Mouse (Mus musculus) brain, adult 2 months (tissue): Measurements from ENCODE around the gene Sdcbp2.

Source experiments
- DNase-seq: peaks from one replicate; pipeline ENCODE4 v3.0.0; 2011; ENCODE audit warnings: low read depth, low spot score

The Sdcbp2 gene

DNA sequence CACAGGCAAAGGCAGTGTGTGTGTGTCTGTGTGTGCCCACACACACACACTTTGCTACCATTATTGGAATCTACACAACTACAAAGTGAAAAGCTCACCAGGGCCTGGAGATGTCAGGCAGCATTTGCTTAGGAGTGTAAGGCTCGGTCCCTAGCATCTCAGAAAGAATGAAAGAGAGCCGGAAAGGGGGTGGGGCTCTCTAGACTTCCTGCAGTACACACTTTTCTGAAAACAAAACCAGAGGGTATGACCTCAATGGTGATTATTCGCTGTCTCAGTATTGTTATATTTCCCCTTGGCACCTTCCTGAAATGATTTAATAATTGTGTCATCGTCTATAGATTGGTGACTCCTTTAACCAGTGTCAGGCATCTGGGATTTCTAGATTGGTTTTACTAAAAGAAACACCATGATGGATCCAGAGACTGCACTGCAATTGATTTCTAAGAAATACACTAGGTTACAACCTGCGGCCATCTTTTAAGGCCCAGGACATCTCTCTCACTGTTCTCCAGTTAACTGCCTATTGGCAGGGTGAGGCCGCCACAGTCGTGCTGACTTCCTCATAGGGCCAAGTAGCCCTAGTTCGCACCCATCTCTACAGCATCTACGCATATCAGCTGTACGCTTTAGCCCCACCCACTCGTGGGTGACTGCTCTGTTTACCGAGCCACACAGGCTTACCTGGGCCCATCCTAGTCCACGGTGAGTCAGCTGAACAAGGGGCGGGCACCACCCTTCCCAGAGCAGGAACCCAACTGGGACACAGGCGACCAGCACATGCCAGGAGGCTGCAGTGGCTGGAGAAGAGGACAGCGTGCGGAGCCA is at the start of gene Sdcbp2:
Sdcbp2 (plus strand) TSS at position 750 of the 828 bp plus-strand sequence.
- no peak for DNase-seq

DNA sequence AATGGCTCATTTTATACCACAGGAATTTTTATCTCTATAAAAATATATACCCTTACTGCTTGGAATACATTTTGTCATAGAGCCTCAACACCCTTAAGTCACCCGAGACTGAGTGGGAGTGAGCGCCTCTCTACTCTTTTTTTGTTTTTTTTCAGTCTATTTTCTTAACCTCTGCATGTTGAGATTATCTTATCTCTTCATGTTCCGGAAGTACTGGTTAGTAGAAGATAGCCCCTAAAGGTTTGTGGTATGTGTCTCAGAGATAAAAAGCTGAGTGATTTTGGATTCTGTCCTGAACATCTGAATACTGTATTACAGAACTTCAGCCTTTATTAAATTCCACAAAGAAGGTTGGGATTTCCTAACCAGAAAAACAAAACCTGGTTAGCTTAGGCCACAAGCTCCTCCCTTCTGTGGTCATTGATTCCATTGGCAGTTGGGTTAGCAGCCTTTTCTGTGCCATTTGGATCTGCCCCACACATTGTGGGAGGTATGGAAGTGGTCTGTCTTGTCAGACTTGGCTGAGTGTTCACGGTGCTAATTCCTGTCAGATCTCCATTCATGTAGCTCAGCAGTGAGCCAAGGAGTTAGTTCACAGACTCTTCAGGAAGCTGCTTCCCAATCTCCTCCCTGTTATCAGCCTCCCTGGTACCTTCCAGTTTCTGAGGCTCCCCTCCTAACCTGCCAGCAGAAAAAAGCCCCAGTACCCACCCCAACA is 47.9 kb upstream of the Sdcbp2 start:
- peak; percentile 49 for DNase-seq

DNA sequence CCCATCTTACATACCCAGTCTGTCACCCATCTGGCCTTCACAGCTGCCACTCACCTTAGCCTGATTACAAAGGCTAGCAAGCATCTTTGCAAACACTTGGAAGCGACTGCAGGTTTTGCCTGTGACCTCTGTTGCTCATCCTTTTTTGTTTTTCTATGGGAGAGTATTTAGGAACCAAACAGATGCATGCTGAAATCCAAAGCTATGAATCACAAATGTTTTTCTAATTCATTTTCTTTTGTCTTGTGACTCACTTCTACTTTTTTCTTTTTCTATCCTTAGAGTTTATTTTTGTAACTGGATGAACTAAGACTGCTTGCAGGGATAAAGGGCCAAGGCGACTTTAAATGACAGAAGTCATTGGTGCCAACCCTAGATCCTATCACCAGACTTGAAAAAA is 46.9 kb upstream of the Sdcbp2 start:
- no peak for DNase-seq

DNA sequence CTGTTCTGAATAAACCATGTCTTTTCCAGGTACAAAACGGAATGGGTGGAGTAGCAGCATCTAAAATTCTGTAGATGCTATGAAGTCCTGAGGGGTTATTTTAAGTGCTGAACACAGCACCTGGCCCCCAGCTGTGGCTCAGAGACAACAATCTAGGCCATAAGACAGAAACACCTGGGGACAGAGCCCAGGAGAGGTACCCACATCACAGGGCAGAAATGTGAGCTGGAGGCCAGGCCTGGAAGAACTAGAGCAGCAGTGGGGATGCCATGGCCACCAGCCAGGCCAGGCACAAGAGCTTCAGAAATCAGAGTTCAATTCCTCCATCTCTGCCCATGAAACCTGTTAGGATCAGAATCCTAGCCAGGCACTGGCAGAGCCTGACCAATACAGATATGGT is 44.4 kb upstream of the Sdcbp2 start:
- no peak for DNase-seq

DNA sequence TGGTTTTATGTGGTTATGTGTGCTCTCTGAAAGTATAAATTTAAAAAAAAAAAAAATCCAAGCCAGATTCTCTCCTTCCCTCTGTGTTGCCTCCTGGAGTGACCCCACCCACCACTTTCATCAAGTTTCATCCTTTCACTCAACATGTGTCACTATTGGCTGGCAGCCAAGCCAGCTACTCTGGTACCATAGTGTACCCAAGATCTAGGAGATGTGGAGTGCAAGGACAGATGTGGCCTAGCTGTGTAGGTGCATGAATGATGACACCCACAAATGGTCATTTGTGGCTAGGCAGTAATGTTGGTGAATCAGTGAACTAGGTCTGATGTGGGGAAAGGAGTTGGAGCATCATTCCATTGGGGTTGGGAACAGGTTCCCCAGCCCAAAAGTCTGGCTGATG is 43.3 kb upstream of the Sdcbp2 start:
- no peak for DNase-seq

DNA sequence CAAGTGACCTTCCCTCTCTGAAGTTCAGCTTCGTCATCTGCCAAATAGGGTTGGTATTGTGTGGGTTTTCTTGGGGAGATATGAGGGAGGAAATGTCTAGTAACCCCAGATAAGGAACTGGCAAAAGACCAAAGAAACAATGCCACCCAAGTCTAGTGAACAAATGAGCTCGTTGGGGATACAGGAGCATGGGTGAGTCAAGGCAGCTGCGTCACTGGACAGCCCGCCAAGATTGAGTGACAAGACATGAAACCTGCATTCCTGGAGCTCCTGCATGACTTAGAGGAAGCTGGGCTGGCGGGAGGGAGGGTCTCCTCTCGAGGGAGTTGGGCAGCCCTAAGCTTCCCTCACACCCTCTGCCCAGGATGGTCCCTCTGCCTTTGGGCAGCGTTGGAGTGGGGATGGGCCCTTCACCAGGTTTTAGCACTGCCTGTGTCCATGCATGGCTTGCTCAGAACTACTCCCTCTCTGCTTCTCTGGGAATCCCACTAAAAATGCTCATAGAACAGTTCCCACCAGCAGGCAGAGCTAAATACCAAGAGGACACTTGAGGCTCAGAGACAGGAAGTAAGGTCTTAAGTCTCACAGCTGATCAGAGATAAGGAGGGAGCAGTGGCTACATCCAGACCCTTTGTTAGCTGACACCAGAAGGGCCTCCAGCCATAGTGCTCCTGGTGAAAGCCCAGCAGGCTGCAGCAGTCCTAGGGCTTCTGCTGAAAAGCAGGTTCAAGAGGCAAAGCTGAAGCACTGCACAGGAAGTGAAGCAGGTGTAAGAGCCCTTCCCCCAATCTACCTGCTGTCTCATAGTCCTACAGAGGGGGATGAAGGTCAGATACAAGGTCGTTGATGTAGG is 41.8 kb upstream of the Sdcbp2 start:
- no peak for DNase-seq

DNA sequence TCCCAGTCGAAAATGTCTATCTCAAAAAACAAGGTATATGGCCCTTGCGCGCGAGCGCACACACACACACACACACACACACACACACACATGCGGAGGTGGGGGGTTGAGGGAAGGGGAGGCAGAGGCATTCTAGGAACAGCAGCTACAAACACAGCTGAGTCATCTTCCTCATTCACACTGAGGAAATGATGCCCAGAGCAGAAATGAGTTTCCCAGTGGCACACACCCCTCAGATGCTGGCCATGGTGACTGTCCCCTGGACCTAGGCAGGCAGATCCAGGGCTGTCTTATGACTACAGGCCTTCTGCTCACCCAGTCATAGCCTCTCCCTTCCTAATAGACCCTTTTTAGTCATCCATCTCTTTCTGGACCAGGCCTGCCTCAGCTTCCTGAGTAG is 38.8 kb upstream of the Sdcbp2 start:
- peak; percentile 63 for DNase-seq

DNA sequence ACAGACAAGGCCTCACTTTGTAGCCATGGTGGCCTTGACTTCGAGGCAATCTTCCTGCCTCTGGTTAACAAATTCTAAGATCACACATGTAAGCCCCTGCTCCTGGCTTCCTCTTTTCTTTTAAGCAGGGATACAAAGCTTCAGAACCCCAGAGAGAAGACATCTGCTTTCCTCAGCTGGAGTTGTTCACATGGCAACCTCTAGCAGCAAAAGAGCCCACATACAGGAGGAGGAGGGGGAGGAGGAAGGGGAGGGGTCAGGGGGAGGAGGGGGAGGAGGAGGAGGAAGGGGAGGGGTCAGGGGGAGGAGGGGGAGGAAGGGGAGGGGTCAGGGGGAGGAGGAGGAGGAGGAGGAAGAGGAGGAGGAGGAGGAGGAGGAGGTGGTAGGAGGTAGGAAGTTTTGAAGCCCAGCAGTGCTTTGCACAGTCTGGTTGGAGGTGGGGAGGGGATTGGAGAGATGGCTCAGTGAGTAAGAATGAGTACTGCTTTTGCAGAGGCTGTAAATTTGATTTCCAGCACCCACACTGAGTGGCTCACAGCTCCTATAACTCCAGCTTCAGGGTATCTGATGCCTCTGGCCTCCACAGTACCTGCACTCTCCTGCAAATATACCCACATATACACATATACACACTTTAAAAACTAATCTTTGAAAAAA is 36.3 kb upstream of the Sdcbp2 start:
- DNase-seq = peak; percentile 71

DNA sequence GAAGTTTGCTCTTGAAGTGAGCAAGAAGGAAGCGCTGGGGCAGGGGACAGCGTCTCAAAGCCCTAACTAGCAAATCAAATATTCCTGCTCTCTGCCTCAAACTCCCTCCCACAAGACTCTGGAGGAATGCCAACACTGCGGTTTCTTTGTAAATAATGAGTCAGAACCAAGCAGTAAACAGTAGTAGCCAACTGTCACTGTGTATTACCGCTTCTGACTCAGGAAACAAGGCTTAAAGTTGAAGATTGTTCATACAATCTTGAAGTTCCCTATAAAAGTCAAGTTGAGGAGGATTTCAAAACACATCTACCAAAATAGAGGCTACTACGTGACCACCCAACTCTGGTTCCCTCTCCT is 35.8 kb upstream of the Sdcbp2 start:
- DNase-seq = peak; percentile 80

DNA sequence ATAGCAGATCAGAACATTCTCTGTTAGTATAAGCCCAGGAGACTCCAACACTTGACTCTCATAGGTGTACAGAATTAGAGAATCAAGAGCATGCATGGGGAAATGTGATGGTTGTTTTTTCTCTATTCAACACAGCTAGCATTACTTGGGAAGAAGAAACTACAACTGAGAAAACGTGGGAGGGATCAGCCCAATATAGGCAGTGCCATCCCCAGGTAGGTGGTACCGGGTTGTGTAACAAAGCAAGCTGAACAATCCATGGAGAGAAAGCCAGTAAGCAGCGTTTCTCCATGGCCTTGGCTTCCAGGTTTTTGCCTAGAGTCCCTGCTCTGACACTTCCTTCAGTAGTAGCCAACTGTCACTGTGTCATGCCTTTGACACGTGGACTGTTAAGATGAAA is 33.8 kb upstream of the Sdcbp2 start:
- DNase-seq = peak; percentile 69

DNA sequence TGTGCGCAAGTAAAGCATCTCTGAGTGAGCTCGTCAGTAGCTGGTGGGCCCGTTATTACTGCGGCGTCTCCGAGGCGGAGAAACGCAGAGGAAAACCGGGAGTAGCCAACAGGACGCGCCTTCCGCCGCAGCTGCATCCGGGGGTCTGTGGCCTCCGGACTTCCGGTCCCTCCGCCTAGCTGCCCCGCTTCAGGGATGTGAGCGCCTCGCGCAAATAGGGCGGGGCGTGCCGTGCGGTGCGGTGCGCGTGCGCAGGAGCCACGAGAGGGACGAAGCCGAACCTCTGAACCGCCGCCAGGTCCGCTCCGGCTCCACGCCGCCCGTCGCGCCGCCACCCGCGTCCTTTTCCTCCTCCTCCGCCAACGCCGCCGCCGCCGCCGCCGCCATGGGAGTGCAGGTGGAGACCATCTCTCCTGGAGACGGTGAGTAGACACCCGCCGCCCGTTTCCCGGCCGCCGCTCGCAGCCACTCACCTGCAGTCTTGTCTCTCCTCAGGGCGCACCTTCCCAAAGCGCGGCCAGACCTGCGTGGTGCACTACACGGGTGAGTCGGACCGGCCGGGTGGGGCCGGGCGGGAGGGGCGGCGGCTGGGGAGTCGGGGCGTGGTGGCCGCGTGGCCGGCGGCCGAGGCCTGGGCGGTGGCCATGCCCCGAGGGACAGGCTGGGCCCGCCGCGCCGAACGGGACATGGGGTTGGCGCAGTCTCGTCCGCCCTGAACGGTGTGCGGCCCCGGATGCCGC is 29.9 kb upstream of the Sdcbp2 start, which contains the start of gene Fkbp1a:
Fkbp1a (plus strand) TSS at position 161 of the 740 bp plus-strand sequence.
- DNase-seq = peak; percentile 98

DNA sequence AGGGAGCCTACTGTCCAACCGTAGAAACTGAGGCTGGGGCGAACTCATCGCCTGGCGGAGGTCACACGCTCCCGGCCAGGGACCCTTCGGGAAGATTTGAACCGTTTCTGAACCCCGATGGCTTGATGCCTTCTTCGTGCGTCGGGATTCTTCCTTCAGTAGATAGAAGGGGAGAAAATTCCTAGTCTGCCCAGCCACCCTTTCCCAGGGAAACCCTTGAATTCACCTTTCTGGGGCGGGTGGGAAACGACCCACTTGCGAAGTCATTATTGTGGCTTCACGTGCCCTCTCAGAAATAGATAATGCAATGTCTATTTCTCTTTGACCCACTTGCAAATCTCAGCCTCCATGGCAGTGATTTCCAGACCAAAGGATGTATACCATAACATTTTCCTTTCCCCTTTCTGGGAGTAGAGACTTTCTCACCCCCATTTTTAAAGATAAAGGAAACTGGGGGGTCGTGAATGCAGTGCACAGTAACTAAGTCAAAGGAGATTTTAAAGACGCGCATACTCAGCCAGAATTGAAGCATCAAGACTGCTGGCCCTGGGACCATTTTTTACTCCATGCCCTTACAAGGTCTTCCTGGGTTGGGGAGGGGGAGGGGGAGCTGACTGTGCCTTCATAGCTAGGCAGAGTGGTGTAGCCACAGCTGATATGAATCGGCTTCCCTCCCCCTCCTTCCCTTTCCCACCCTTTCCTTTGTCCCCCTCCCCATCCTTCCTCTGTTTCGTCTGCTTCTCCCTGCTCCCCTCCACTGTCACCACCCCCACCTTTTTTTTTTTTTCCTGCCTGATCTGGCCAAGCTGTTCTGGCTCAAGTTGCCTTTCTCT is 29.1 kb upstream of the Sdcbp2 start:
- DNase-seq = peak; percentile 83

DNA sequence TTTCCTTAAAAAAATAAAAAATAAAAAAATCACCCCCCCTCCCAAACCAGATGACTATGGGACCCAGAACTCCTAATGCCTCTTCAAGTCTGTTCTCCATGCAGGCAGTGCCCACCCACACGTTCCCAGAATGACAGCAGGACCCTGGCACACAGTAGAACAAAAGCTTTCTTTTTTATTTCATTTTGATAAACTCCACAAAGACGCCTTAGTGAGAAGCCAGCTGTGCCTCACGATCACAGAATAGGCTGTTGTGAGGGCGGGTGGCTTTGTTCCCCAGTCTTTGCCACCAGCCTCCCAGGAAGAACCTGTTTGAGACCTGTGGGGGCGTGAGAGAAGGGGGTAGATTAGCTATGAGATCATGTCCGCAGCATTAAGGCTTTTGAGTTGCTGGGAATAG is 27.7 kb upstream of the Sdcbp2 start:
- peak; percentile 82 for DNase-seq

DNA sequence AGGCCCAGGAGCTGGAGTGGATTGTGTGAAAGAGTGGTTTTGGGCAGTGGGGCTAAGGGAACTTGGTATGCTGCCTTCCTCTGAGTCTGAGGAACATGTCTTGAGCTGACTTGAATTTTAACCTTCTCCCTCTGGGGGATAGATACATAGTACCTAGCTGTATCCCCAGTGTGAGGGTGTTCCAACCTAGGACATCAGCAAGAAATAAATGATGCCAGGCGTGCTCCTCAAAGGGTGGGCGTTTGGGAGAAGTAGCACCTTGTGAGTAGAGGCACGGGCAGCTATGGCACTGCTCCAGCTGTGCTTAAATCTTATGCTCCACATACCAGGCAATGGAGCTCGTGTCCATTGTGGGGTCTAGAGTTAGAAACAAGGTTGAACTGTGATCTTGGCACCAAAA is 25.9 kb upstream of the Sdcbp2 start:
- no peak for DNase-seq

DNA sequence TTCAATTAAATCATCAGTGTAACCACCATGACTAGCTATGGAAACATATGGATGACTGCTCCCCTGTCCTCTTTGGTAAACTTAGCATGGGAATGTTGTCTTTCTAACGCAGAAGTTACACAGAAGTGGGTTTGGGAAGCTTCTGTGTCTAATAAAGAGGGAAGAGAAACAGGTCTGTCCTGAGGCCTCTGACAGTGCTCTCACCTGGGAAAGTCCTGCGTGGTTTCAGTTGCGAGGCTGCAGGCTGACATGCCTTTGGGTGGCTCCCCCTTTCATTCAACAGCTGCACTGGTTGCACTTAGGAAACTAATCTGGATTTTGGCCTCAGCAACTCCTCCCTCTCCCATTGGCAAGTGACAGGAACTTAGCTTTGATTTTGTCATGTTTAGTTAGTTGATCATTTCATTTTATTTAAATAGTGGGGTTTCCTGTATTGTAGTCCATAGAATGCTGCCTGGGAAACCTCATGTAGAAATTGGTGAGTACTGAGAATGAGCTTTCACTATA is 22.8 kb upstream of the Sdcbp2 start:
- no peak for DNase-seq

DNA sequence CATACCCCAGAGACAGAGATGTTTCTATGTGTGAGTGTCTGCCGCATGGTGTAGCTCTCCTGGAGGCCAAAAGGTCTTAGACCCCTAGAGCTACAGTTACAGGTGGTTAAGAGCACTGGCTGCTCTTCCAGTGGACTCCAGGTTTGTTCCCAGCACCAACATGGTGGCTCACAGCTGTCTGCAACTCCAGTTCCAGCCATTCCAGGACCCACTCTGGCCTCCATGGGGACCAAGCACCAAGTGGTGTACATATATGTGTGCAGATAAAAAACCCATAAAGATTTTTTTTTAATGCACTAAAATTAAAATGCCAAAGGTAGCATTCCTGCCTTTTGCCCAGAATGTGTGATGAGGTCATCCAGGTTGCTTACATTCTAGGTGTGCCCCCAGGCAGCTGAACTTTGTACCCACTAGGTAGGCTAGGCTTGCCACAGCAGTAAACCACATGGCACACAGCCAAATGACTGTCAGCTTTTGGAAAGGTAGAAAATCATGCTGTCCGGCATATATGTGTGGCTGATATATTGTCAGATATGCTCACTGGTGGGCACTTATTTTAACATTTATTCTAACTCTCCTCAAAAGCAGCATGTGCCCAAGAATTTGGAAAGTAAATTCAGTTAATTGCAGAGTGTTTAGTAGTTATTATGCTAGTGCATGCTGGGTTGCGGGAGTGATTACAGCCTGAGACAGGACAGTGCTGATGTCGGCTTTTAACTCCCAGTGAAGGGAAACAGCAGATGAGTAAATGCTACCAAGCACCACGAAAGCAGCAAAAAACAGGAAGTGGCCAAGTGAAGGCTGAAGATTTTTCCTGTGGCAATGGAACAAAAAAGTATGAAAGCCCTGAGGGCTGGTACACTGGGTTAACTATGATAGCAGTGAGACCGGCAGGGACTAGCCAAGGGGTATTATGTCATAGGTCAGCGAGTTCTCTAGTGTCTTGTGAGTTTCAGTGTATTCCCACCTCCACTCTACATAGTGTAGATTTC is 9.2 kb upstream of the Sdcbp2 start:
- no peak for DNase-seq

DNA sequence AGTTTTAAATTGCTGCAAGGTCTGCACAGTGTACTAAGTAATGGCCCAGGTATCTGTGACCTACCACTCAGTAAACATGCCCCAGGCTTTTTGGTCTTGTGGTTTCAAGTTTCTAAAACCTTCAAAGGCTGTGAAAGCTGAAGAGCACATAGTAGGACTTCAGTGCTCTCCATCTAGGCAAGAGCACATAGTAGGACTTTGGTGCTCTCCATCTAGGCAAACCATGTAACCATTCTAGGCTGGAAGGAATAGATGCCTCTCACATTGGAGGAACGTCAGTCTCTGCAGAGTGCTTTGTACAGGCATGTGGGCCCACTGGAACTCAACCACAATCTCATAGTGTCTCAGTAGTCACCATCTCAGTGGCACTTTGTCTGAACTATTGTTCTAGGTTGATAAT is 8.4 kb upstream of the Sdcbp2 start:
- DNase-seq = no peak

DNA sequence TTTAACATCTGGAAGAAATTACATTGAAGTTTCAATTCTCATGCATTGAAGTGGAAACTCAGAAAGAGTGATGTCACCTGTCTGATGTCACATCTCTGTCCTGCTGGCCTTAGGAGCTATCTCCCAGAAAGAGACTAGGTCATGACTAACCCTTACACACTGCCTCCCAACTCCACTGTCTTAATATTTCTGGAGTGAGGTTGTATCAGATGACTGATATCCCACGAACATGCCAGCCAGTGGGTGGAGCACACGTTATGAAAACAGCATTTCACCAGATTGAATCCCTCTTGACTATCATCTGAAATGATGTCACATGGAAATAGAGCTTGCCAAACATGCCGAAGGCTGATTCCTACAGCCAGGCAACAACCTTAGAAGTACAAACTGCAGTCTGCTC is 7.4 kb upstream of the Sdcbp2 start:
- DNase-seq = peak; percentile 33

DNA sequence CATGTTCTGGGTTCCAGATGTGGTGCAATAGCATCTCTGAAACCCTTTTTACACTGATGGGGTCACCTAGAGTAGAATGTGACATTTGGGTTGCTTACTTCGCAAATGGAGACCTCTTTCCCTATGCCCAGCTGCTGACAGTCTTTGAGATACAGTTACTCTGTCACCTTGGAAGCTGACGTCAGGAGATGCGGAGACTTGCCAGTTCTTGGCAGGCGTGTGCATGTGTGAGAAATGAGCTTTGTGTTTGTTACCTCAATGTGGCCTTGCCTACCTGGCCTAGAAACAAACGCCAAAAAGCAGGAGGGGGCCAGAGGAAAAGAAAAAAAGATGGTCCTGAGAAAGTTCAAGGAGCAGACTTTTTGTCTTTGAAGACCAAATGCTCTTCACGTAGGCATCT is 5.6 kb upstream of the Sdcbp2 start:
- no peak for DNase-seq
